Mouse (Mus musculus) monocyte, adult 5-6 weeks (primary cell): ENCODE data around the gene Gm14295. TPM values are rescaled to one million over a fixed set of nuclear protein-coding genes. Genes with fewer than 3 reads are reported as not detected.
"Not testable (repeated sequence)": the region's sequence is repeated elsewhere in the genome, so short reads cannot be mapped to it uniquely, and the experiment has no call there.

ENCODE experiments used
- ATAC-seq: fragments of 153-309, 156-312 bp; replicated peaks from 2 replicates; pipeline ENCODE4 v1.8.0; 2017; ENCODE audit warnings: mild to moderate bottlenecking; ENCODE audit not compliant: low TSS enrichment, insufficient number of reproducible peaks, severe bottlenecking, poor library complexity, low FRiP score
- total RNA-seq: library from RNA; stranded (forward); fragments of 200-1000, 200-491, 200-594 nt; gene quantifications from 3 replicates; pipeline ENCODE4 v1.2.3, GENCODE M21; 2017

Gene Gm14295
- total RNA-seq, result 2.2 to 6.0 TPM in 2 of 3 replicates, not detected in the other

DNA sequence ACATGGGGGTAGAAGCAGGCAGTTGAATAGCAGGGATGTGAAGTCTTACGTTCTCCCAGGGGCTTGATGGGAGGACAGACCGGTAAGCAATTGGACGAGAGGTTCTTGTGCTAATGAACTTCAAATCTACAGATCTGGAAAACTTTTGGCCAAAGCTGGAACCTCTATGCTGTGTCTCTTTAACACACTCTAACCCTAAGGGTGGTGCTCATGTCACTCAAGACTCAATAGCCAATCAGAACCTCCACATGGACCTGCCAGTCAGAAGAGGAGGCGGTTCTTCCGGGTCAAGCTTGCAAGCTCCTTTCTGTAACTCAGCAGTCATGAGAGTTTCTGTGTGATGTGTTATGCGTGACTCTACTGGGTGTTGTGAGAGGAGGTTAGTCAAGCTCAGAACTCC, at the start of gene Gm14295:
Gene Gm14295 (plus strand): TSS at position 301 of the 400 bp plus-strand sequence.
- not testable (repeated sequence) for ATAC-seq

- ATAC-seq, result not testable (repeated sequence)
Observed at GRCm38 (mm10) chr2:176798785-176799184, 373 bp downstream of the Gm14295 start.

DNA sequence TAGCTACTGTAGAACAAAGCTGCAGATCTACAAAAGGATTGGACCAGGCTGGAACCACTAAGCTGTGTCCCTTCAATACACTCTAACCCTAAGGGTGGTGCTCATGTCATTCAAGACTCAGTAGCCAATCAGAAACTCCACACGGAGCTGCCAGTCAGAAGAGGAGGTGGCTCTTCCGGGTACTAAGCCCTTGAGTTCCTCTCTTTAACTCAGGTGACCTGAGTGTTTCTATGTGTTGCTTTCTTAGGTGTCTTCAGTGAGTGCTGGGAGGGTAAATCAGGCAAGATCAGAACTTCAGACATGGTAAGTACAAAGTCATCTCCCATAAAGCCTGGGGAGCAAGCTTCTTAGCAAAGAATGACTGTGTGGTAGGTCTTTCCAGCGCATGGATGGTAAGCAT, 32.4 kb downstream of the Gm14295 start, which contains the start of gene Gm14408:
Gene Gm14408 (plus strand): TSS at position 301 of the 400 bp plus-strand sequence.
- not testable (repeated sequence) for ATAC-seq

Other genes with a start within 250 kb of the Gm14295 start
- 3.6 to 12.4 TPM (median 7.7 TPM) in 3 replicates for gene Gm14308, start 162.3 kb upstream of the Gm14295 start, total RNA-seq
- 9.1 to 23.2 TPM (median 15.1 TPM) in 3 replicates for gene Zfp973, start 128.1 kb upstream of the Gm14295 start, total RNA-seq
- 1.1 to 14.1 TPM (median 1.4 TPM) in 3 replicates for gene Gm14305, start 90.3 kb upstream of the Gm14295 start, total RNA-seq
- not detected in 3 replicates for gene Gm14408, start 32.5 kb downstream of the Gm14295 start, total RNA-seq
- gene Gm14296, start 129.2 kb downstream of the Gm14295 start, total RNA-seq, result 0.67 to 3.2 TPM (median 2.6 TPM) in 3 replicates
- gene Gm14419, start 202.3 kb downstream of the Gm14295 start, total RNA-seq, result 6.7 to 18.4 TPM in 2 of 3 replicates, not detected in the other